Mouse (Mus musculus) G1E (cell line): ENCODE measurements around the gene Rce1.

Experiments used
- CTCF ChIP-seq: IDR thresholded peaks from 2 replicates; pipeline ENCODE4 v1.5.1; 2012; ENCODE audit warnings: low read depth, low read length, inconsistent platforms, mixed read lengths
- GATA1 ChIP-seq: IDR thresholded peaks from 2 replicates; pipeline ENCODE4 v1.6.1; 2012; ENCODE audit warnings: borderline replicate concordance, low read length, inconsistent platforms, mixed read lengths
- GATA2 ChIP-seq: IDR thresholded peaks from 2 replicates; pipeline ENCODE4 v1.6.1; 2012; ENCODE audit warnings: low read depth, low read length, inconsistent platforms, borderline replicate concordance
- POLR2AphosphoS5 ChIP-seq: IDR thresholded peaks from 2 replicates; pipeline ENCODE4 v1.6.1; 2012; ENCODE audit warnings: low read depth, low read length, inconsistent platforms; ENCODE audit not compliant: insufficient replicate concordance
- TAL1 ChIP-seq: conservative IDR thresholded peaks from 2 replicates; pipeline ENCODE4 v1.6.1; 2012; ENCODE audit warnings: low read depth, low read length, inconsistent platforms, mixed read lengths

- TF ChIP-seq CTCF (no peak), GATA2 (no peak), POLR2AphosphoS5 (no peak), TAL1 (no peak), GATA1 (no peak)
Observed at GRCm38 (mm10) chr19:4622780-4623179, 2.7 kb downstream of the Rce1 start.
